Mouse (Mus musculus): Measurements from ENCODE around the gene Akap11. TPM values are rescaled to one million over a fixed set of nuclear protein-coding genes. Genes with fewer than 3 reads are reported as not detected.
A peak's percentile ranks its signal among the peaks of the same experiment; 100 is the strongest.

Akap11 gene
- polyA plus RNA-seq (2014; fragmentation: Nextera tagmentation; extraction: Ambion mirVana), result 18.3 and 18.9 TPM in 2 replicates

GRCm38 (mm10) chr14:78536281-78537165 lies at the start of gene Akap11:
Akap11 (minus strand) TSS chr14:78536808.
- Histone ChIP-seq H3K9me3 (ENCODE audit: low read depth, low read length) (no peaks in the 10 kb centered on the region), H3K27ac (ENCODE audit: low read depth) (peak within 1 kb of the TSS; percentile 87), H3K27me3 (ENCODE audit: insufficient read depth, low read length) (no peaks in the 10 kb centered on the region), H3K36me3 (ENCODE audit: insufficient read depth) (no peaks in the 10 kb centered on the region), H3K4me3 (ENCODE audit: low read depth, low read length) (peak within 1 kb of the TSS; percentile 87), H3K4me1 (ENCODE audit: insufficient read depth) (peaks cover 15% of the 10 kb centered on the region), H3K4me2 (peak within 1 kb of the TSS; percentile 78), H3K9ac (peak within 1 kb of the TSS; percentile 94)
- DNase-seq (peak; percentile 97), ATAC-seq (ENCODE audit: insufficient read depth) (peak; percentile 96)
- WGBS, result under 1% methylated on average over 82 of the region's 82 CpGs
- no peak for TF ChIP-seq CTCF (IDR thresholded peaks at IDR 0.05; ENCODE audit: low read depth)

- TF ChIP-seq CTCF (IDR thresholded peaks at IDR 0.05; ENCODE audit: low read depth), result no peak
- Histone ChIP-seq H3K4me2 (no peak overlapping the region), H3K4me1 (ENCODE audit: insufficient read depth) (no peaks in the 10 kb centered on the region), H3K9me3 (ENCODE audit: low read depth, low read length) (no peaks in the 10 kb centered on the region), H3K9ac (no peak overlapping the region), H3K27me3 (ENCODE audit: insufficient read depth, low read length) (no peaks in the 10 kb centered on the region), H3K4me3 (ENCODE audit: low read depth, low read length) (no peak overlapping the region), H3K36me3 (ENCODE audit: insufficient read depth) (peaks cover 32% of the 10 kb centered on the region; the same call in 1 of the 2 replicates), H3K27ac (ENCODE audit: low read depth) (no peak overlapping the region)
- DNase-seq (no peak), ATAC-seq (ENCODE audit: insufficient read depth) (no peak)
- 89% methylated on average over 13 of the region's 13 CpGs for WGBS
These were observed 47.6 kb upstream of the Akap11 start for GRCm38 (mm10) chr14:78584222-78584621.

GRCm38 (mm10) chr14:78583168-78583567 lies 46.6 kb upstream of the Akap11 start:
- Histone ChIP-seq H3K27ac (ENCODE audit: low read depth) (no peak overlapping the region), H3K9me3 (ENCODE audit: low read depth, low read length) (no peaks in the 10 kb centered on the region), H3K27me3 (ENCODE audit: insufficient read depth, low read length) (no peaks in the 10 kb centered on the region), H3K9ac (no peak overlapping the region), H3K4me1 (ENCODE audit: insufficient read depth) (no peaks in the 10 kb centered on the region), H3K4me2 (no peak overlapping the region), H3K4me3 (ENCODE audit: low read depth, low read length) (no peak overlapping the region), H3K36me3 (ENCODE audit: insufficient read depth) (peaks cover 38% of the 10 kb centered on the region; the same call in 1 of the 2 replicates)
- no peak for TF ChIP-seq CTCF (IDR thresholded peaks at IDR 0.05; ENCODE audit: low read depth)
- DNase-seq, result no peak
- ATAC-seq (ENCODE audit: insufficient read depth), result no peak

GRCm38 (mm10) chr14:78575899-78576298 lies 39.3 kb upstream of the Akap11 start:
- H3K27me3 ChIP-seq (ENCODE audit: insufficient read depth, low read length), result no peaks in the 10 kb centered on the region
- 73% methylated on average over 13 of the region's 13 CpGs for WGBS
- no peak overlapping the region for H3K9ac ChIP-seq
- no peak overlapping the region for H3K4me3 ChIP-seq (ENCODE audit: low read depth, low read length)
- H3K4me1 ChIP-seq (ENCODE audit: insufficient read depth), result no peaks in the 10 kb centered on the region
- no peak for ATAC-seq (ENCODE audit: insufficient read depth)
- peak; percentile 34; the same call in 1 of the 2 replicates for TF ChIP-seq CTCF (IDR thresholded peaks at IDR 0.05; ENCODE audit: low read depth)
- DNase-seq, result no peak
- H3K9me3 ChIP-seq (ENCODE audit: low read depth, low read length), result no peaks in the 10 kb centered on the region
- H3K4me2 ChIP-seq, result no peak overlapping the region
- no peak overlapping the region for H3K27ac ChIP-seq (ENCODE audit: low read depth)
- peaks cover 19% of the 10 kb centered on the region for H3K36me3 ChIP-seq (ENCODE audit: insufficient read depth)

- ATAC-seq (ENCODE audit: insufficient read depth), result no peak
- no peak overlapping the region for H3K9ac ChIP-seq
- H3K27ac ChIP-seq (ENCODE audit: low read depth), result no peak overlapping the region
- DNase-seq, result no peak
- no peak for TF ChIP-seq CTCF (IDR thresholded peaks at IDR 0.05; ENCODE audit: low read depth)
- H3K4me1 ChIP-seq (ENCODE audit: insufficient read depth), result no peaks in the 10 kb centered on the region
- H3K4me3 ChIP-seq (ENCODE audit: low read depth, low read length), result no peak overlapping the region
- 85% methylated on average over 5 of the region's 5 CpGs for WGBS
- no peaks in the 10 kb centered on the region for H3K9me3 ChIP-seq (ENCODE audit: low read depth, low read length)
- no peaks in the 10 kb centered on the region for H3K27me3 ChIP-seq (ENCODE audit: insufficient read depth, low read length)
- H3K4me2 ChIP-seq, result no peak overlapping the region
- H3K36me3 ChIP-seq (ENCODE audit: insufficient read depth), result peaks cover 16% of the 10 kb centered on the region; the same call in 1 of the 2 replicates
These were observed 31.8 kb upstream of the Akap11 start for GRCm38 (mm10) chr14:78568410-78568809.

GRCm38 (mm10) chr14:78566431-78566830 lies 29.8 kb upstream of the Akap11 start:
- ATAC-seq (ENCODE audit: insufficient read depth) (no peak), DNase-seq (no peak)
- no peaks in the 10 kb centered on the region for H3K4me1 ChIP-seq (ENCODE audit: insufficient read depth)
- no peak overlapping the region for H3K9ac ChIP-seq
- no peak overlapping the region for H3K4me3 ChIP-seq (ENCODE audit: low read depth, low read length)
- no peaks in the 10 kb centered on the region for H3K9me3 ChIP-seq (ENCODE audit: low read depth, low read length)
- peaks cover 13% of the 10 kb centered on the region; the same call in 1 of the 2 replicates for H3K36me3 ChIP-seq (ENCODE audit: insufficient read depth)
- 71% methylated on average over 4 of the region's 4 CpGs for WGBS
- H3K4me2 ChIP-seq, result no peak overlapping the region
- H3K27me3 ChIP-seq (ENCODE audit: insufficient read depth, low read length), result no peaks in the 10 kb centered on the region
- H3K27ac ChIP-seq (ENCODE audit: low read depth), result no peak overlapping the region
- TF ChIP-seq CTCF (IDR thresholded peaks at IDR 0.05; ENCODE audit: low read depth), result no peak

- Histone ChIP-seq H3K4me3 (ENCODE audit: low read depth, low read length) (no peak overlapping the region), H3K4me1 (ENCODE audit: insufficient read depth) (no peaks in the 10 kb centered on the region), H3K27ac (ENCODE audit: low read depth) (no peak overlapping the region), H3K9ac (no peak overlapping the region), H3K36me3 (ENCODE audit: insufficient read depth) (peaks cover 8% of the 10 kb centered on the region; the same call in 1 of the 2 replicates), H3K9me3 (ENCODE audit: low read depth, low read length) (no peaks in the 10 kb centered on the region), H3K27me3 (ENCODE audit: insufficient read depth, low read length) (no peaks in the 10 kb centered on the region), H3K4me2 (no peak overlapping the region)
- no peak for ATAC-seq (ENCODE audit: insufficient read depth)
- DNase-seq, result no peak
- no peak for TF ChIP-seq CTCF (IDR thresholded peaks at IDR 0.05; ENCODE audit: low read depth)
- 65% methylated on average over 2 of the region's 2 CpGs for WGBS
These were observed 27.7 kb upstream of the Akap11 start for GRCm38 (mm10) chr14:78564292-78564691.

Data from lung, embryonic 14.5 days (tissue).